Mouse (Mus musculus): Measurements from ENCODE around the gene Rufy1. TPM values are rescaled to one million over a fixed set of nuclear protein-coding genes. Genes with fewer than 3 reads are reported as not detected.
"Not testable (repeated sequence)": the region's sequence is repeated elsewhere in the genome, so short reads cannot be mapped to it uniquely, and the experiment has no call there.

Rufy1 gene
- polyA plus RNA-seq, 1 experiment from 2014 or later: 19.1 TPM

DNA sequence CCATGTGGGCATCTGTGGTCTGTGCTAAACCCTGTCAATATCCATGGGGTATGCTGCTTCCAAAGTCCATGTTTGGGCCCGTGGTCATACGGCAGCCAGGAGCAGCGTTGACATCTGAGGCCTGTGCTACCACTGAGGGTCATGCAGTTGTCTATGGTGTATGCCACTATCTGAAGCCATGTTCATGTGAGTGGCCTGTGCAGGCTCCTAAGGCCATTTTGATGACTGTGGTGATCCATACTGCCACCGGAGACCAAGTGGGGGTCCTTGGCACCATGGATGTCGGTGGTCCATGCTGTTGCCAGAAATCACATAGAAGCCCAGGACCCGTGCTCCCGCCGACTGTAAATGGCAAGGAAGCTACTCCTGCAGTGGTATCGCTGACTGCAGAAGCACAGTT, 63.4 kb downstream of the Rufy1 start:
- H3K4me2 ChIP-seq (replicated peaks; ENCODE audit: low read depth): no peak overlapping the region
- H3K27ac ChIP-seq (ENCODE audit: low read depth, low read length): no peak overlapping the region

DNA sequence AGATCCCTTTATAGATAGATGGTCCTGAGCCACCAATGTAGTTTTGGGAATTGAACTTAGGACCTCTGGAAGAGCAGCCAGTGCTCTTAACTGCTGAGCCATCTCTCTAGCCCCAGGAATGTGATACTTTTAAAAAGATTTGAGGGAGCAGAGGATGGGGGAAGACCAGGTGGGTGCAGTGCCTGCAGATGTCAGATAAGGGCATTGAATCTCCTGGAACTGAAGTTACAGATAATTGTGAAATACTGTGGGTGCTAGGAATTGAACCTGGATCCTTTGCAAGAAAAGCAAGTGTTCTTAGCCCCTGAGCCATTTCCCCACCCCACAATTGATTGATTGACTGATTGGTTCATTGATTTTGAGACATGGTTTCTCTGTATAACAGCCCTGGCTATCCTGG, 65.6 kb downstream of the Rufy1 start:
- H3K36me3 ChIP-seq (ENCODE audit: control insufficient read depth, insufficient read depth): no peaks in the 10 kb centered on the region
- H3K4me2 ChIP-seq (replicated peaks; ENCODE audit: low read depth): no peak overlapping the region
- no peak for ATAC-seq
- no peaks in the 10 kb centered on the region for H3K9me3 ChIP-seq (ENCODE audit: control insufficient read depth)
- H3K9ac ChIP-seq (ENCODE audit: low read depth, low read length): no peak overlapping the region
- H3K4me1 ChIP-seq (replicated peaks; ENCODE audit: control insufficient read depth, insufficient read depth, low read length): no peaks in the 10 kb centered on the region
- no peaks in the 10 kb centered on the region for H3K27me3 ChIP-seq (replicated peaks; ENCODE audit: control insufficient read depth, insufficient read depth, low read length)
- TF ChIP-seq CTCF (IDR thresholded peaks at IDR 0.05; ENCODE audit: low read depth): no peak
- H3K27ac ChIP-seq (ENCODE audit: low read depth, low read length): no peak overlapping the region
- no peak overlapping the region for H3K4me3 ChIP-seq (ENCODE audit: low read depth, low read length)

More for the DNA sequence above, 63.4 kb downstream of the Rufy1 start:
- H3K9me3 ChIP-seq (ENCODE audit: control insufficient read depth): no peaks in the 10 kb centered on the region
- no peak overlapping the region for H3K4me3 ChIP-seq (ENCODE audit: low read depth, low read length)
- no peak for TF ChIP-seq CTCF (IDR thresholded peaks at IDR 0.05; ENCODE audit: low read depth)
- no peak for ATAC-seq
- H3K9ac ChIP-seq (ENCODE audit: low read depth, low read length): no peak overlapping the region
- H3K4me1 ChIP-seq (replicated peaks; ENCODE audit: control insufficient read depth, insufficient read depth, low read length): no peaks in the 10 kb centered on the region
- no peaks in the 10 kb centered on the region for H3K27me3 ChIP-seq (replicated peaks; ENCODE audit: control insufficient read depth, insufficient read depth, low read length)
- no peaks in the 10 kb centered on the region for H3K36me3 ChIP-seq (ENCODE audit: control insufficient read depth, insufficient read depth)
- WGBS: 95% methylated on average over 9 of the region's 9 CpGs

DNA sequence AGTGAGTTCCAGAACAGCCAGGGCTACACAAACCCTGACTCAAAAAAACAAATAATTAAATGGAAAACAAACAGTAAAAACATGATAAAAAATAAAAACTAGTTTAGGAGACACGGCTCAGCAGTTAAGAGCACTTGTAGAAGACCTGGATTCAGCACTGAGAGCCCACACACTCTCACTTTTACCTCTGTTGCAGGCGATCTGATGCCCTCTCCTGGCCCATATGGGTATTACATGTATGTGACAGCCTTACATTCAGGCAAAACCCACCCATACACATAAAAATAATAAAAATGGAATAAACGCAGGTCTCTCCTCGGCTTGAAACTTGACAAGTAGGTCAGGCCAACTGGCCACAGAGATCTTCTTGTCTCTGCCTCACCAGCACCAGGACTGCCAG, 66.4 kb downstream of the Rufy1 start:
- no peak overlapping the region for H3K9ac ChIP-seq (ENCODE audit: low read depth, low read length)
- H3K27me3 ChIP-seq (replicated peaks; ENCODE audit: control insufficient read depth, insufficient read depth, low read length): no peaks in the 10 kb centered on the region
- WGBS: 5% methylated on average over 4 of the region's 4 CpGs
- H3K9me3 ChIP-seq (ENCODE audit: control insufficient read depth): no peaks in the 10 kb centered on the region
- H3K27ac ChIP-seq (ENCODE audit: low read depth, low read length): no peak overlapping the region
- H3K4me3 ChIP-seq (ENCODE audit: low read depth, low read length): no peak overlapping the region
- no peaks in the 10 kb centered on the region for H3K36me3 ChIP-seq (ENCODE audit: control insufficient read depth, insufficient read depth)
- 0 out of 2 replicates have a peak, but pooled peaks have one; percentile 42 for ATAC-seq
- peak; percentile 93 for TF ChIP-seq CTCF (IDR thresholded peaks at IDR 0.05; ENCODE audit: low read depth)
- H3K4me2 ChIP-seq (replicated peaks; ENCODE audit: low read depth): no peak overlapping the region
- no peaks in the 10 kb centered on the region for H3K4me1 ChIP-seq (replicated peaks; ENCODE audit: control insufficient read depth, insufficient read depth, low read length)

DNA sequence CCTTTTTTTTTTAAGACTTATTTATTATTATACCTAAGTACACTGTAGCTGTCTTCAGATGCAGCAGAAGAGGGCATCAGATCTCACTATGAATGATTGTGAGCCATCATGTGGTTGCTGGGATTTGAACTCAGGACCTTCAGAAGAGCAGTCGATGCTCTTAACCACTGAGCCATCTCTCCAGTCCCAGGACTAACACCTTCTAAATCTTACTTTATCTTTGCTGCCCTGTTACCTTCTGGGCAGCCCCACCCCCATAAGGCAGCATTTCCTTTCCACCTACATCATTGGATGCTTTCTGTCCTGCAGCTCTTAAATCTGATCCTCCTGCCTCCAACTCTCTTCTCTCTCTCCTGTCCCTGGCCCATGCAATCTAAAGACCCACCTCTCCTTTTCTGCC, 69.6 kb downstream of the Rufy1 start:
- H3K4me1 ChIP-seq (replicated peaks; ENCODE audit: control insufficient read depth, insufficient read depth, low read length); H3K27me3 ChIP-seq (replicated peaks; ENCODE audit: control insufficient read depth, insufficient read depth, low read length); H3K4me3 ChIP-seq (ENCODE audit: low read depth, low read length); H3K36me3 ChIP-seq (ENCODE audit: control insufficient read depth, insufficient read depth); H3K9me3 ChIP-seq (ENCODE audit: control insufficient read depth); ATAC-seq; H3K4me2 ChIP-seq (replicated peaks; ENCODE audit: low read depth); H3K9ac ChIP-seq (ENCODE audit: low read depth, low read length); H3K27ac ChIP-seq (ENCODE audit: low read depth, low read length): not testable (repeated sequence)
- 88% methylated on average over 1 of the region's 1 CpGs for WGBS

DNA sequence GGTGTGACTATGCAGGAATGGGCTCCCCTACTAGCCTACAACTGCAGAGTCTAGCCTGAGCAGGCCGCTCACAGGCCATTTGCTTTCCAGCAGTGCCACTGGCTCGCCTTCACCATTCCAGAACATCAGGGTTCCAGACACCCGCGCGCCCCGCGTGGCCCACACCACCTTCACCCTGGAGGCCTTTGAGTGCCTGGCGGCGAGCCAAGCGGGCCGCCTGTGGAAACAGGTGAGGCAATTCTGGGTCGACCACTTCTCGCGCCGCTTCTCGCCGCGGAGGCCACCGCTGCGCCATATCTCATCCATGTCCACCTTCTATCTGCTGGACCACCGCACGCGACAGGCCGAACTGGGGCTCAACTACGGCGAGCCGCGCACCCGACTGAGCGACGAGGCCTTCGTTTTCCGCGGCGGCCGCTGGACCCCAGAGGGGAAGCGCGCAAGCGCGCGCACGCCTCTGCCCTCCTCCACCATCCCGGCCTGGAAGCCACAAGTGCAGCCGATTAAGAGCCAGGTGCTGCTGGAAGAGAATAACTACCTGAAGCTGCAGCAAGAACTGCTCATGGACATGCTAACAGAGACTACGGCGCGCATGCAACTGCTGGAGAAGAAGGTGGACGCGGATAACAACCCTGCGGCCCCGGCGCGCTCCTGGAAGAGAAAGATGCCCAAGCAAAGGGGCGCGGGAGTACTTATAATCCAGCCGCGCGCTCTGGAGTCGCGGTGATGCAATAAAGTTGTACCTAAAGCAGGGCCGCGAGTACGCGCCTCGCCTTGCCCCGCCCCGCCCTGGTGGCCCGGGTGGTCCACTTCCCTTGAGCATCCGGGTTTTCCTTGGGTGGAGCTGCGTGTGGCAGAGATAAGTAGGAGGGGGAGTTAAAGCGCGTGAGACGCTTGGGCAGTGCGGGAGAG, 71.7 kb downstream of the Rufy1 start:
- no peak overlapping the region for H3K27ac ChIP-seq (ENCODE audit: low read depth, low read length)

DNA sequence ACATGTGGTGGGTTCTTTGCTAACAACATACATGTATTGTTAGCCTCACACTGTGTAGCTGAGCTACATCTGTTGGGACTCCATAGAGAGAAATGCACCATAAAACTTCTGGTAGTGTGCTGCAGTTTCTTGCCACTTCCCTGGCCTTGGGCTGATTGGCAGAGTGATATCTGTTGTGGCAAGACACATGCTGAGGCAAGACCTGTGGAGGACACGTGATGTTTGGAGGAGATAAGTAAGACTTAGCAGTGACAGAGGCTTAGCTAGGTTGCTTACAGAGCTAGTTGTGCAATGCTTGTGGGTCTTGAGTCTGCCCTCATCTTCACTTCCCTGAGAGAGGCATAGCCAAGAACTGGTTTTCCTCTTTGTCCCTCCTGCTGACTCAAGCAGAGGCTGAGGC, 75.5 kb downstream of the Rufy1 start:
- Histone ChIP-seq H3K9me3 (ENCODE audit: control insufficient read depth) (no peaks in the 10 kb centered on the region), H3K36me3 (ENCODE audit: control insufficient read depth, insufficient read depth) (no peaks in the 10 kb centered on the region), H3K4me2 (replicated peaks; ENCODE audit: low read depth) (no peak overlapping the region), H3K27me3 (replicated peaks; ENCODE audit: control insufficient read depth, insufficient read depth, low read length) (no peaks in the 10 kb centered on the region), H3K4me3 (ENCODE audit: low read depth, low read length) (no peak overlapping the region), H3K4me1 (replicated peaks; ENCODE audit: control insufficient read depth, insufficient read depth, low read length) (no peaks in the 10 kb centered on the region), H3K27ac (ENCODE audit: low read depth, low read length) (no peak overlapping the region), H3K9ac (ENCODE audit: low read depth, low read length) (no peak overlapping the region)
- peak; percentile 9; the same call in 1 of the 2 replicates for ATAC-seq
- WGBS: 30% methylated on average over 1 of the region's 1 CpGs
- TF ChIP-seq CTCF (IDR thresholded peaks at IDR 0.05; ENCODE audit: low read depth): no peak

More for the DNA sequence above, 71.7 kb downstream of the Rufy1 start:
- 2% methylated on average over 74 of the region's 74 CpGs for WGBS
- no peaks in the 10 kb centered on the region for H3K27me3 ChIP-seq (replicated peaks; ENCODE audit: control insufficient read depth, insufficient read depth, low read length)
- peak overlapping the region; percentile 50 for H3K9ac ChIP-seq (ENCODE audit: low read depth, low read length)
- no peak for TF ChIP-seq CTCF (IDR thresholded peaks at IDR 0.05; ENCODE audit: low read depth)
- no peaks in the 10 kb centered on the region for H3K36me3 ChIP-seq (ENCODE audit: control insufficient read depth, insufficient read depth)
- H3K4me2 ChIP-seq (replicated peaks; ENCODE audit: low read depth): peak overlapping the region; percentile 87
- peak overlapping the region; percentile 48 for H3K4me3 ChIP-seq (ENCODE audit: low read depth, low read length)
- H3K4me1 ChIP-seq (replicated peaks; ENCODE audit: control insufficient read depth, insufficient read depth, low read length): no peaks in the 10 kb centered on the region
- H3K9me3 ChIP-seq (ENCODE audit: control insufficient read depth): no peaks in the 10 kb centered on the region
- ATAC-seq: peak; percentile 39; the same call in 1 of the 2 replicates
